Mouse (Mus musculus): ENCODE measurements around the gene Gm3952. TPM values are rescaled to one million over a fixed set of nuclear protein-coding genes. Genes with fewer than 3 reads are reported as not detected.

The Gm3952 gene
- not detected in 2 replicates for polyA plus RNA-seq (2016; fragmentation: Nextera tagmentation; extraction: Ambion mirVana)

DNA sequence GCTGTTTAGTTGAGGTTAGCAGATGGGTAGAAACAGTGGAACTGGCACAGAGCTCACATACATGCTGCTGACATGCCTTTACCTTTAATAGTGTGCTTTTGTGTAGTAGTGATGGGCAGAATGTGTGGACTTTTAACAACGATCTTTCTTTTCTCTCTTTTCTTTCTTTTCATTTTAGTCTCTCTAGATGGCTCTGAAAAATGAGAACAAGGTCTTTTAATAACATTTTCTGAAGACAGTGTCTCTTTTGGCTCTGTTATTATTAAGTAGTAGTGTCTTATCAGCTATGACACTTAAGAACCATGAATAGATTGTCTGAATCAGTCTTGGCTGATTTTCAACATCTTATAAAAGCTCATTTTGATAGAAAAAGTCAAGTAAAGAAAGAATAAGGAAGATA, at the start of gene Gm3952:
TSS of gene Gm3952 (minus strand) at position 101 of the 400 bp plus-strand sequence.
- no peak for DNase-seq (ENCODE audit: low spot score)
- H3K4me3 ChIP-seq: no peak within 1 kb of the TSS
- H3K4me1 ChIP-seq: no peaks in the 10 kb centered on the region
- H3K9me3 ChIP-seq (replicated peaks): no peaks in the 10 kb centered on the region
- 87% methylated on average over 1 of the region's 1 CpGs for WGBS
- H3K27me3 ChIP-seq (ENCODE audit: low read depth, poor library complexity, severe bottlenecking): no peaks in the 10 kb centered on the region
- no peaks in the 10 kb centered on the region for H3K36me3 ChIP-seq
- H3K27ac ChIP-seq (replicated peaks): no peak within 1 kb of the TSS

DNA sequence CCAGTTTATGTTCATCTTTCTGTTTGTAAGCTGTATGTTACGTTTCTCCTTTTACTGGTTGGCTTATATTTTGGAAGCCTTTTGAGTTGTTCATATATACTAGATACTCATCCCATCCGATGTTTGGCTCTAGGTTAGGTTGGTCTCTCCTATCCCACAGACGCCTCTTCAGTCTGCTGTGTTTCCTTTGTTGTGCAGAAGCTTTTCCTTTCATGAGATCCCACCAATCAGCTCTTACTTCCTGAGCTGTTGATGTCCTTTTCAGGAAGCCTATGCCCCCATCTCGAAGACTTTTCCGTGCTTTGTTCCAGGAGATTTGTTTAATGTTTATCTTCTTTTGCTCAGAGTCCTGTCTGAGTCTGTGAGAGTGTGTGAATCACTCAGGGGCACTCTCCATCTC, 45.3 kb upstream of the Gm3952 start:
- WGBS: 61% methylated on average over 5 of the region's 5 CpGs
- Histone ChIP-seq H3K4me3 (no peak overlapping the region), H3K27ac (replicated peaks) (no peak overlapping the region), H3K27me3 (ENCODE audit: low read depth, poor library complexity, severe bottlenecking) (no peaks in the 10 kb centered on the region), H3K36me3 (no peaks in the 10 kb centered on the region), H3K4me1 (no peaks in the 10 kb centered on the region), H3K9me3 (replicated peaks) (no peaks in the 10 kb centered on the region)
- DNase-seq (ENCODE audit: low spot score): no peak

DNA sequence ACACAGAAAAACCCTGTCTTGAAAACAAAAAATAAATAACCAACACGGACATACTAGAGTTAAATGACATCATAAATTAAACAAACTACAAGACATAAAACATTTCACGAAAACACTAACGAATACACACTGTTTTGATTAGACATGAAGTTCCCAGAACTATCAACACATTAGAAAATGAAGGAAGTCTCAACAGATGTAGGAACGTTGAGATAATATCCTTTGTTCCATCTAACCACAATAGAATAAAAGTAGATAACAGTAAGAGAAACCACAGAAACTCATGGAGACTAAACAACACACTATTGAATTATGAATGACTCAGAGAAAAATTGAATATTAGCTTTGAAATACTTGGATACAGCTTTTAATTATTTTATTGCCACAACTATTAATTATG, 14.0 kb upstream of the Gm3952 start:
- Histone ChIP-seq H3K4me3 (no peak overlapping the region), H3K27me3 (ENCODE audit: low read depth, poor library complexity, severe bottlenecking) (no peaks in the 10 kb centered on the region), H3K27ac (replicated peaks) (no peak overlapping the region), H3K4me1 (no peaks in the 10 kb centered on the region), H3K9me3 (replicated peaks) (no peaks in the 10 kb centered on the region), H3K36me3 (no peaks in the 10 kb centered on the region)
- no peak for DNase-seq (ENCODE audit: low spot score)
- 88% methylated on average over 4 of the region's 4 CpGs for WGBS

DNA sequence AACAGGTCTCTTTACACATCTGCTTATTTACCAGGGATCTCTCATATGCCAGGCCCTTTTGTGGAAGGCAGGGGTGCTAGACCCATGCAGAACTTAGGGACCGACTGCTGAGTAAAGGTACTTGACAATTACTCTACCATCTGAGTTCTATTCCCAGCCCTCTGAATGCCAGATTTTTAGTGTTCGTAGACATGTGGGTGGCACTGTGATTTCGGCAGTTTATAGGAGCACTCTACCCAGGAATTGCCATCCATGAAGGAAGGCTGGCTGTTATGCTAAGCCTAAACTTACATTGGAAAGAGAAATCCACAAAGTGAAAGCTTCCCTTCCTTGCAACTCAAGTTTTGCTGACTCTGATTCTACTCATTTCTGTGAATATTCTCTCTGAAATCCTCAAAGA, 62.8 kb downstream of the Gm3952 start:
- 0 out of 2 replicates have a peak, but pooled peaks cover 3% of the 10 kb centered on the region for H3K9me3 ChIP-seq (replicated peaks)
- no peak for DNase-seq (ENCODE audit: low spot score)
- peaks cover 93% of the 10 kb centered on the region for H3K36me3 ChIP-seq
- H3K27me3 ChIP-seq (ENCODE audit: low read depth, poor library complexity, severe bottlenecking): no peaks in the 10 kb centered on the region
- no peak overlapping the region for H3K4me3 ChIP-seq
- 93% methylated on average over 3 of the region's 3 CpGs for WGBS
- no peak overlapping the region for H3K27ac ChIP-seq (replicated peaks)
- peaks cover 24% of the 10 kb centered on the region for H3K4me1 ChIP-seq

DNA sequence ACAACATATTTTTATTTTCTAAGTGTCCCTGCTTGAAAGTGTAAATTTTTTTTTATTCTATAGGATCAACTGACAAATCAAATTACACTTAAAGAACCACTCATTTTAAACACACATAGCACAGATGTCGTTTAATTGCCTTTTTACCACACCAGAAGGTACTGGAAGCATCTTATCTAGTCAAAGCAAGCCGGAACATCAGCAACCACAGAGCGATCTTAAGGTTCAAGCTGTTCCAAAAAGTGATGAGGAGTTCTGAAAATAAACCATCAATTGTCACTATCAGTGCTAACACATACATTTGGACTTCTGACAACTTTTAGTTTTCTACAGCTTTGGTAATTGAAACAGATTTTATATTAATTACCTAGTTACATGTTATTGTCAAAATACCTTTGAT, 64.4 kb downstream of the Gm3952 start:
- no peak for DNase-seq (ENCODE audit: low spot score)
- Histone ChIP-seq H3K9me3 (replicated peaks) (no peaks in the 10 kb centered on the region), H3K4me3 (no peak overlapping the region), H3K4me1 (peaks cover 28% of the 10 kb centered on the region), H3K27me3 (ENCODE audit: low read depth, poor library complexity, severe bottlenecking) (no peaks in the 10 kb centered on the region), H3K36me3 (peaks cover 94% of the 10 kb centered on the region), H3K27ac (replicated peaks) (no peak overlapping the region)
- WGBS: 92% methylated on average over 3 of the region's 3 CpGs

DNA sequence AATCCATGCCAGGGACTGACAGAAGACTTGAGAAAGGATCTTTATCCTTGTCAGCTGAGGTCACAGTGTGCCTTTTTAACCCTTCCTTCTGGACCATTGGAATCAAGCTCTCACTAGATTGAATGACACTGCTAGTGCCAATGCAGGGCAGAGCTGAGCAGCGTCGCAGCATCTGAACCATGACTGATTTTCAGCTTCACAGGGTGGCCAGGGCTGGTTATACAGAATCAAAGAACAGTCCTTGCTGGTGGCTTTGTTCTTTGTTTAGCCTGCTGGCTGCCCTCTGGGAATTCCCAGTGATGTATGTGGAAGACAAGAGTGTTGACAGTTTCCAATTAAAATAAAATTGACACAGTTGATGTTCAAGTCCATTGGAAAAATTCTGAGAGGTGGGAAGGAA, 66.2 kb downstream of the Gm3952 start:
- peak; percentile 47 for DNase-seq (ENCODE audit: low spot score)
- Histone ChIP-seq H3K9me3 (replicated peaks) (no peaks in the 10 kb centered on the region), H3K27me3 (ENCODE audit: low read depth, poor library complexity, severe bottlenecking) (no peaks in the 10 kb centered on the region), H3K4me3 (no peak overlapping the region), H3K36me3 (peaks cover 87% of the 10 kb centered on the region), H3K4me1 (peaks cover 34% of the 10 kb centered on the region), H3K27ac (replicated peaks) (peak overlapping the region; percentile 55; the same call in 1 of the 2 replicates)
- WGBS: 46% methylated on average over 2 of the region's 2 CpGs

DNA sequence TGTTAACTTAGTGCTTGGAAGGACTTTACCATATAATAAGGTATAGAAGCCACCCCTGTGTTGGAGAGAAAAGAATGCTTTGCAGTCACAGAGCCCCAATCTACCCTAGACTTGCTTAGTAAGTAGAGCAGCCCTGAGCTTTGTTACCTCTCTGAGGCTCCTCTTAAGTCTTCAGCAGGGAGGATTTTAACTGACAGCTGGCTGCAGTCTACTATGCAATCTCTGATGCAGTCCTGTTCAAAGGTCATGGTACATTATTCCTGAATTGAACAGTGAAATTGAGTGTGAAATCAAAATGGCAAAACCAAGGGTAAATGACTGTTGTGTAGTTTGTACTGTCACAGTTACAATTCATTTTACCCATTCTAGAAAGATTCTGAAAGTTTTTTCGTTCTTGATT, 71.3 kb downstream of the Gm3952 start:
- Histone ChIP-seq H3K9me3 (replicated peaks) (no peaks in the 10 kb centered on the region), H3K27me3 (ENCODE audit: low read depth, poor library complexity, severe bottlenecking) (no peaks in the 10 kb centered on the region), H3K27ac (replicated peaks) (no peak overlapping the region), H3K4me3 (no peak overlapping the region), H3K4me1 (peaks cover 34% of the 10 kb centered on the region), H3K36me3 (peaks cover 86% of the 10 kb centered on the region)
- 80% methylated on average over 1 of the region's 1 CpGs for WGBS
- no peak for DNase-seq (ENCODE audit: low spot score)

DNA sequence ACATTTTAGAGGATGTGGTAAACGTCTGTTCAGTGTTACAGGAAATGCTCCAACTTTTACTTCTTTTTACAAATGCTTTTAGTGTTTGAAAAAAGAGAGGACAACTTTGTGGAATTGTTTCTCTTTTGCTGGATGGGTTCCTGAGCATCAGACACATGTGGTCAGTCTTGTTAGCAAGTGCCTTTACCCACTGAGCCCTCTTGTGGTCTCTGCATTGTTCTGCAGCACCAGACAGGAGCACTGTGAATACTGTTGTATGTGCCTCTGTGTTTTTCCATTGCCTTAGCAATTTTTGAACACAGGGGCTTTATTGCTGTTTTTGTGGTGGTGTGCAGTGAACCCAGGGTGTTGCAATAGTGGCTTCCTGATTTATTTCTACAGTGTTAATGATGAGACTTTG, 73.7 kb downstream of the Gm3952 start:
- DNase-seq (ENCODE audit: low spot score): peak; percentile 29
- WGBS: 57% methylated on average over 1 of the region's 1 CpGs

DNA sequence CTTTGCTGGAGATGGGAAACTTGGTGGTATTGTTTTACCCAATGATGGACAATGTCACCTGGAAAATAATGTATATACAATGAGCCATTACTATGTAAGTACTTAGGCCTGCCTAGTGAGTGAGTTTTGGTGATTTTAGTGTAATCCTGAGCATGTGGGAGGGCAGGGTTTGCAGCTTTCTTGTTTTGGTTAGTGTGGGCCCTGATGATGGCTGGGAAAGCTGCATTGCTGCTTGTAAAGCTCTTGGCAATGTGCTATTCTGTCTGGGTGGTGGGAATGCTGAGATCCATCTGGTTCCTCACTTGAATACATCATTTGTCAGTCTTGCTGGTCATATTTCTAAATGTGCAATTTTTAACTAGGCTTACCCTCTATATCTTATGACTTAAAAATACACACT, 82.3 kb downstream of the Gm3952 start:
- Histone ChIP-seq H3K9me3 (replicated peaks) (no peaks in the 10 kb centered on the region), H3K27ac (replicated peaks) (no peak overlapping the region), H3K4me1 (no peaks in the 10 kb centered on the region), H3K36me3 (peaks cover 100% of the 10 kb centered on the region), H3K4me3 (no peak overlapping the region), H3K27me3 (ENCODE audit: low read depth, poor library complexity, severe bottlenecking) (no peaks in the 10 kb centered on the region)
- DNase-seq (ENCODE audit: low spot score): no peak

More for the DNA sequence above, 73.7 kb downstream of the Gm3952 start:
- no peaks in the 10 kb centered on the region for H3K27me3 ChIP-seq (ENCODE audit: low read depth, poor library complexity, severe bottlenecking)
- no peak overlapping the region for H3K4me3 ChIP-seq
- H3K27ac ChIP-seq (replicated peaks): no peak overlapping the region
- H3K36me3 ChIP-seq: peaks cover 90% of the 10 kb centered on the region
- H3K9me3 ChIP-seq (replicated peaks): no peaks in the 10 kb centered on the region
- peaks cover 16% of the 10 kb centered on the region for H3K4me1 ChIP-seq

DNA sequence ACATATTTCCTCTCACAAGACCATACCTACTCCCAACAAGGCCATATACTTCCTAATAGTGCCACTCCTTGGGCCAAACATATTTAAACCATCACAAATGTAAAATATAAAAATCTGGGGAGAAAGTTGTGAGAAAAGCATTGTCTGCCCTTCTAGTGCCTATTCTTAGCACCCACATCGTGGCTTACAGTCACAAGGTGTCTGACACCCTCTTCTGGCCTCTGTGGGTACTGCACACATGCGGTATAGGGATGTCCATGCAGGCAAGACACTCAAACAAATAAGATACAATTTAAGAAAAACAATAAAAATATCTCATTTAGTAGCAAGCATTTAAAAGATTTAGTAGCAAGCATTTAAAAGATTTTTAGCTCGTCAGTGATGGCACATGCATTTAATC, 89.2 kb downstream of the Gm3952 start:
- Histone ChIP-seq H3K4me1 (no peaks in the 10 kb centered on the region), H3K27me3 (ENCODE audit: low read depth, poor library complexity, severe bottlenecking) (no peaks in the 10 kb centered on the region), H3K4me3 (no peak overlapping the region), H3K27ac (replicated peaks) (no peak overlapping the region), H3K36me3 (peaks cover 75% of the 10 kb centered on the region), H3K9me3 (replicated peaks) (no peaks in the 10 kb centered on the region)
- DNase-seq (ENCODE audit: low spot score): peak; percentile 67
- WGBS: 50% methylated on average over 3 of the region's 3 CpGs

DNA sequence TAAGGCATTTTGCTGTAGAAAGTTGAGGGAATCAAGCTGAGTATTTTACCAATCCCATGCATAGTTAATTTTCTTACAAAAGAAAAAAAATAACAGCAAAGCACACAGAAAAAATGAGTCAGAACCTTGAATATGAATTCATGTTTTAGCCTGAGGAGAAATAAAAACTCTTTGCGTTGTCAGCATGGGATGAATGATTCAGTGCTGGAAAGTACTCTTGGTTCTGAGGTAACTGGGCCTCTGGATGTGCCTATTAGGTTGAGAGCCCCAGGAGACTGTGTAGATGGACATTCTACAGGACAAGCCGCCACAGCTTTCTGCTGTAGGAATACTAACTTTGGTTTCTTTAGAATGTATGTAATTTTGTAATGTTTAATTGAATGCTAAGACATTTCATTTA, 93.7 kb downstream of the Gm3952 start:
- peaks cover 31% of the 10 kb centered on the region for H3K36me3 ChIP-seq
- no peaks in the 10 kb centered on the region for H3K4me1 ChIP-seq
- 93% methylated on average over 2 of the region's 2 CpGs for WGBS
- H3K27me3 ChIP-seq (ENCODE audit: low read depth, poor library complexity, severe bottlenecking): no peaks in the 10 kb centered on the region
- H3K27ac ChIP-seq (replicated peaks): no peak overlapping the region
- no peak overlapping the region for H3K4me3 ChIP-seq
- no peak for DNase-seq (ENCODE audit: low spot score)
- H3K9me3 ChIP-seq (replicated peaks): no peaks in the 10 kb centered on the region

DNA sequence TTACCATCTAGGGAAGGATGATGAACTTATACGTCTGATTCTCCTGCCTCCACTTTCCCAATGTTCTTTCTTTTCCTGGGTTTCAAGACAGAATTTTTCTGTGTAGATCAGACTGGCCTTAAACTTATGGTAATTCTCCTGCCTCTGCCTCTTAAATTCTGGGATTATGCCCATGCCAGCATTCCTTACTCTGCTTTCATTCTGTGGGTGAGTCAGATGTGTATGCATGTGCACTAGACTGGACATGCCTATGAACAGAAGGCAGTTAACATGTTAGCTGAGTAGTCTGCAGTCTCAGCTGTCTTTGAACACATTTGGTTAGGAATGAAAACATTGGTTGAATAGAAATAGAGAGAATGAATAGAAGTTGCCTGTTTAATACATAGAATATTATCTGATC, 94.1 kb downstream of the Gm3952 start:
- H3K36me3 ChIP-seq: peaks cover 30% of the 10 kb centered on the region
- H3K27ac ChIP-seq (replicated peaks): no peak overlapping the region
- H3K27me3 ChIP-seq (ENCODE audit: low read depth, poor library complexity, severe bottlenecking): no peaks in the 10 kb centered on the region
- WGBS: 83% methylated on average over 1 of the region's 1 CpGs
- H3K4me1 ChIP-seq: no peaks in the 10 kb centered on the region
- H3K4me3 ChIP-seq: no peak overlapping the region
- no peak for DNase-seq (ENCODE audit: low spot score)
- H3K9me3 ChIP-seq (replicated peaks): no peaks in the 10 kb centered on the region

DNA sequence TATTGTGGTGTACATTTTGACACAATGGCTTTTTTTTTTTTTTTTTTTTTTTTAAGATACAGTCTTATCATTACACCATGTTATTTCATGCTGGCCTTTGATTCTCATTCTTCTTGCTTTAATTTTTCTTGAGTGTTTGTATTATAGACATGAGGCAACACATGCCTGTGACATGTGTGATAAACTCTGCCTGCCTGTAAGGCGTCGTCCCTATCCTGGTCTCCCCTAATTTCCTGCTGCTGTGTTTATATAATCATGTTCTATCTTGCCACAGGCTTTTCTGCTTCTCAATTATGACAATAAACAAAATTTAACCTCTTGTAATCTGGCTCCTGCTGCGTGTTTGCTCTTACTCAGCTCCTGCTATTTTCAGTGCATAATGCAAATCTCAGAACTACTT, 100.5 kb downstream of the Gm3952 start:
- H3K9me3 ChIP-seq (replicated peaks): no peaks in the 10 kb centered on the region
- no peaks in the 10 kb centered on the region for H3K36me3 ChIP-seq
- H3K27ac ChIP-seq (replicated peaks): no peak overlapping the region
- no peak overlapping the region for H3K4me3 ChIP-seq
- 89% methylated on average over 3 of the region's 3 CpGs for WGBS
- no peaks in the 10 kb centered on the region for H3K27me3 ChIP-seq (ENCODE audit: low read depth, poor library complexity, severe bottlenecking)
- H3K4me1 ChIP-seq: peaks cover 6% of the 10 kb centered on the region
- DNase-seq (ENCODE audit: low spot score): no peak

DNA sequence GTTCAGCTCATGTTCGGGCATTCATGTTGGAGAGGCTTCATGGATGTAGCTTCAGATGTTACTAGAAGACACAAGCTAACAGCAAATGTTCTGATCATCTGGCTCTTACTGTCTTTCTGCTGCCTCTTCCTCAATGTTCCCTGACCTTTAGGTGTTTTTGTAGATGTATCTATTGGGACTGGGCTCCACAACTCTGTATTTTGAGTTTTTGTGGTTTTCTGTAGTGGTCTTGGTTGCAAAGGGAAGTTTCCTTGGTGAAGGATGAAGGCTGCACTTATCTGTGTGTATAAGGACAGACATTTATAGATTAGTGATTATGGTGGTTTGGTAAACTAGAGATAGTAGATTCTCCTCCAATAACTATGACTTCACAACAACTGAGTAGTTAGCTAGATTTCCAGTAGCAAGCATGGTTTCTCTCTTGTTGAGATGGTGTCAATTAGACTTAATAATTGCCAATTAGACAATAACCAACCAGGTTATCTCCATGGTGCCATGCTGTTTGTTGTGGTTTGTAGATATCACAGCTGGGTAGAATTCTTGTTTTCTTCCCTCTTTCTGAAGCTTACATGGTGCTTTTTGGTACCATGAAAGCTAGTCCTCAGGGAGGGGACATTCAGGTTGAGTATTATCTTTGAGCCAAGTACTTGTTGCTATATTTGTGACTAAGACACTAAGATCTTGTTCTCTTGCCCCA, 101.6 kb downstream of the Gm3952 start:
- H3K9me3 ChIP-seq (replicated peaks): no peaks in the 10 kb centered on the region
- no peak for DNase-seq (ENCODE audit: low spot score)
- no peaks in the 10 kb centered on the region for H3K27me3 ChIP-seq (ENCODE audit: low read depth, poor library complexity, severe bottlenecking)
- no peak overlapping the region for H3K4me3 ChIP-seq
- peaks cover 6% of the 10 kb centered on the region for H3K4me1 ChIP-seq
- WGBS: 87% methylated on average over 1 of the region's 1 CpGs
- no peaks in the 10 kb centered on the region for H3K36me3 ChIP-seq
- no peak overlapping the region for H3K27ac ChIP-seq (replicated peaks)
